Mouse (Mus musculus): ENCODE results near the gene Bmp8b. TPM values are rescaled to one million over a fixed set of nuclear protein-coding genes. Genes with fewer than 3 reads are reported as not detected.

The Bmp8b gene
- polyA plus RNA-seq (2012; fragmentation: generic; extraction: Trizol) = under 1 TPM in 1 of 2 experiments, not detected in 1; 0.02 TPM

DNA sequence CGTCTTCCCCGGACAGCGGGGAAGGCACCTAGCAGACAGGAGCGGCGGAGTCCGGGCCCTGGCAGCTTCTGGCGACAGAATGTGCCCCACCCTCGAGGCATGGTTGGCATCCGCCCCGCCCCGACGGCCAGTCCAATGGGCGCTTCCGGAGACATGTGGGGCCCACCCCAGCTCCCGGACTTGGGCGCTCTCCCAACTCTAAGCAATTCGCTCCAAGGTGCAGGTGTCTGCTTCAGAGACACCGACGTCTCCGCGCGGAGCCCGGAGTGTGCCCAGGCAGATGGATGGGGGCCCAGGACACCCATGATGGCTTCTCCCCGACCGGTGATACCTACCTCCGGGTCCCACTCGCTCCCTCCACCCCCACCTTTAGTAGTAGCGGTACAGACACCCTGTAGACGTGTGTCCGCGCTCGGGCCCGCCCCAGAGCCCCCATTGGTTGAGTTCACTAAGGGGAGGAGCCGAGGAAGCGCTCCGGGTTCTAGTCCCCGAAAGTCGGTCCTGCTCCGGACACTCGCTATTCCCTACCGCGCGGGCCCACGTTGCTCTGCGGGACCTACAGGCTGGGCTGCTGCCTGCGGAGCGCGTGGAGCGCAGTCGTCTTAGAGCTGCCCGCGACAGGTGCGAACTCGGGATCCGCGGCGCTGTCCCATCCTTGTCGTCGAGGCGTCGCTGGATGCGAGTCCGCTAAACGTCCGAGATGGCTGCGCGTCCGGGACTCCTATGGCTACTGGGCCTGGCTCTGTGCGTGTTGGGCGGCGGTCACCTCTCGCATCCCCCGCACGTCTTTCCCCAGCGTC lies at the start of gene Bmp8b:
Gene Bmp8b, plus strand, starts transcription at position 515 of the 800 bp plus-strand sequence.

DNA sequence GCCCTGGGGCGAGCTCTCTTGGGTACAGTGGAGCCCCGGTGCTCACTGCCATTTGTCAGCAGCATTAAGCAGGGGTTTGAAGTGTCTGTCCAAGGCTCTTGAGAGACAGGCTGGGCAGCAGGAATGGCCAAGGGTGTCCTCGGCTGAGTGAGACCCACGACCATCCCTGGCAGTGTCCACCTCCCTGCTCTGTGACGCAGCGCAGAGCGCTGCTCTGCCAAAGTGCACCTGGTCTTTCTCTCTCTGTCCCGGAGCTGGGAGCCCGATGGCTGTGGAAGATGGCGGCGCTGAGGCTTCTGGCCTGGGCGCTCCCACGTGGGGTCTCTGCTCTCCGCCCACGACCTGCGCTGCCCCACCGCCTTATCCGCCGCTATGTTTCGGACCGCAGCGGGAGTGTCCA lies 11.0 kb downstream of the Bmp8b start, which contains the start of gene Oxct2b:
Gene Oxct2b, plus strand, starts transcription at position 256 of the 400 bp plus-strand sequence.

DNA sequence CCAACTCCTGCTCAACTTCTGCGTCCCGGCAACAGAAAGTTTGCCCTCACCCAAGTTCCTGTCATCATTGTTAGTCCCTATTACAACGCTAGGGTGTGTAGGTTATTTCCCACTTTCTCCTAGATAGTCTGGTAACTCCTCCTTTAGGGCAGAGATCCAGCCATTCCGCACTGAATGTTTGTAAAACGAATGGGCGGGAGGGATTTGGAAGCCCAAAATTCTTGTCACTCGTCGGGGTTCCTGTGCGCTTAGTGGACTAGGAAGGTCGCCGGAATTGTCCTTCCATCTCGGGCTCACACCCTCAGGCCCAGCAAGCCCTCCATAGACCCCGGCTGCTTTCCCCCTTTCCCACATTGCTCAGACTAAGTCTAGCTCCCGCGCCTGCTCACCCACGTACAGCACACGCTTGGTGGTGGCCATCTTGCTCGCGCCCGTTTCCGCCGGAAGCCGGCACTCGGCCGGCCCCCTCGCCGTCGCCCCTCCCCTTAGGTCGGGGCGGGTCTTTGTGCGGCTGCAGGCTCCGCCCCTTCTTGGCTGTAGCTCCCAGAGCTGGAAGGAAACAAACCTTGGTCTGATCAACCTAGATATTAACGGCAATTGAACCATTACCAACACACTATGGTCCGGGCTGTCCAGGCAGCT lies 34.7 kb downstream of the Bmp8b start, which contains the start of gene Ppie:
Gene Ppie, minus strand, starts transcription at position 439 of the 642 bp plus-strand sequence.

Other genes starting within 250 kb of the Bmp8b start
- 100 to 1,000 TPM in 1 of 2 experiments, 10 to 100 TPM in 1; 61.7 to 195 TPM for gene Cap1, start 219.1 kb upstream of the Bmp8b start, polyA plus RNA-seq (2012; fragmentation: generic; extraction: Trizol)
- gene Mfsd2a, start 144.0 kb upstream of the Bmp8b start, polyA plus RNA-seq (2012; fragmentation: generic; extraction: Trizol) = under 1 TPM in 1 of 2 experiments, not detected in 1; 0.02 TPM
- gene Mycl, start 109.5 kb upstream of the Bmp8b start, polyA plus RNA-seq (2012; fragmentation: generic; extraction: Trizol) = under 1 TPM; 0.17 to 0.43 TPM
- 1 to 10 TPM; 1.3 to 7.9 TPM for gene Trit1, start 88.6 kb upstream of the Bmp8b start, polyA plus RNA-seq (2012; fragmentation: generic; extraction: Trizol)
- gene Oxct2b, start 11.1 kb downstream of the Bmp8b start, polyA plus RNA-seq (2012; fragmentation: generic; extraction: Trizol) = not detected
- gene Ppie, start 34.8 kb downstream of the Bmp8b start, polyA plus RNA-seq (2012; fragmentation: generic; extraction: Trizol) = 10 to 100 TPM; 54.0 to 69.1 TPM
- gene Hpcal4, start 78.1 kb downstream of the Bmp8b start, polyA plus RNA-seq (2012; fragmentation: generic; extraction: Trizol) = not detected
- gene Nt5c1a, start 96.3 kb downstream of the Bmp8b start, polyA plus RNA-seq (2012; fragmentation: generic; extraction: Trizol) = not detected
- gene Heyl, start 128.4 kb downstream of the Bmp8b start, polyA plus RNA-seq (2012; fragmentation: generic; extraction: Trizol) = under 1 TPM in 1 of 2 experiments, not detected in 1; 0.01 TPM
- gene Pabpc4, start 157.2 kb downstream of the Bmp8b start, polyA plus RNA-seq (2012; fragmentation: generic; extraction: Trizol) = 100 to 1,000 TPM in 1 of 2 experiments, 10 to 100 TPM in 1; 87.7 to 112 TPM
- gene Oxct2a, start 218.5 kb downstream of the Bmp8b start, polyA plus RNA-seq (2012; fragmentation: generic; extraction: Trizol) = not detected
- not detected for gene Bmp8a, start 238.1 kb downstream of the Bmp8b start, polyA plus RNA-seq (2012; fragmentation: generic; extraction: Trizol)

Data from C3H10T1/2 (cell line).